Mouse (Mus musculus) brain, adult 10 weeks (tissue): Measurements from ENCODE around the gene Crim1. TPM values are rescaled to one million over a fixed set of nuclear protein-coding genes. Genes with fewer than 3 reads are reported as not detected.

Experiments used
- polyA plus RNA-seq: library from polyadenylated mRNA; stranded (reverse); fragments of 350-450 nt; fragmentation: Illumina TruSeq; extraction: RNeasy Lipid Tissue Mini Kit (QIAGEN cat#74804); gene quantifications from one replicate; pipeline ENCODE4 v1.2.3, GENCODE M21; 2015; ENCODE audit warnings: low read depth, low replicate concordance

Crim1 gene
- polyA plus RNA-seq: 33.1 TPM

DNA sequence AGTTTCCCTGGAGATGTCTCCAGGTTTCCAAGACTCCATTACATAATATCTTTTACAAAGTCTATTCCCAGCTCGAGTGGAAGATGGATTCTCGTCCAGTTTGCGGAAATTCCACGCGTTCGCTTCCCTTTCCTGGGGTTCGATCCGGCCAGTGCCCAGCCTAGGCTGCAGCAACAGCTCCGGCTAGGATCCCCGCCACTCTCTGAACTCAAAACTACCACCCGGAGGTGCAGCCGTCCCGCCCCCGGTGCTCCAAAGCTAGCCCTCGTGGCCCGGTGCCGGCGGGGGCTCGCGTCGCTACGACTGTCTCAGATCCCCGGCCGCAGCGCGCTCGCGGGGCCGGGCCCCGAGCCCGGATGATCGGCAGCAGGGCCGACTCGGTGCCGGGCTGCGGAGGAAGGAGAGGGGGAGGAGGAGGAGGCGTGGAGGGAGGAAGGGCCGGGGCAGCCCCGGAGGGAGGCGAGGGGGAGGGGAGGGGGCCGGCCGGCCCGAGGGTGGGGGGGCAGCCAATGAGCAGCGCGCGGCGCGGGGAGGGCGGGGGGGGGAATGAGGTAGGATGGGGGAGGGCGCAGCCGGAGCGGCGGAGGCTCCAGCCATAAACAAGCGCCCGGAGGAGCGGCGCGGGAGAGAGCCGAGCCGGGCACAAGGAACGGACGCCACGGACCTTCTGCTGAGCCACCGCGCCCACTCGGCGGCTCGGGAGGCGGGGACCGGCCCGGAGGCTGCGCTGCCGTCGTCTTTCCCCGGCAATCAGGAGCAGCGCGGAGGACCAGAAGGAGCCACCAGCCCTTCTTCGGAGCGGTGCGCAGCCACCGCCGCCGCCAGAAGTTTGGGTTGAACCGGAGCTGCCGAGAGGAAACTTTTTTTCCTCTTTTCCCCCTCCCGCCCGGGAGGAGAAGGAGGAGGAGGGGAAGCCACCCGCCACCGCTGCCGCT, at the start of gene Crim1:
TSS of gene Crim1 (plus strand) at position 623 of the 935 bp plus-strand sequence.

DNA sequence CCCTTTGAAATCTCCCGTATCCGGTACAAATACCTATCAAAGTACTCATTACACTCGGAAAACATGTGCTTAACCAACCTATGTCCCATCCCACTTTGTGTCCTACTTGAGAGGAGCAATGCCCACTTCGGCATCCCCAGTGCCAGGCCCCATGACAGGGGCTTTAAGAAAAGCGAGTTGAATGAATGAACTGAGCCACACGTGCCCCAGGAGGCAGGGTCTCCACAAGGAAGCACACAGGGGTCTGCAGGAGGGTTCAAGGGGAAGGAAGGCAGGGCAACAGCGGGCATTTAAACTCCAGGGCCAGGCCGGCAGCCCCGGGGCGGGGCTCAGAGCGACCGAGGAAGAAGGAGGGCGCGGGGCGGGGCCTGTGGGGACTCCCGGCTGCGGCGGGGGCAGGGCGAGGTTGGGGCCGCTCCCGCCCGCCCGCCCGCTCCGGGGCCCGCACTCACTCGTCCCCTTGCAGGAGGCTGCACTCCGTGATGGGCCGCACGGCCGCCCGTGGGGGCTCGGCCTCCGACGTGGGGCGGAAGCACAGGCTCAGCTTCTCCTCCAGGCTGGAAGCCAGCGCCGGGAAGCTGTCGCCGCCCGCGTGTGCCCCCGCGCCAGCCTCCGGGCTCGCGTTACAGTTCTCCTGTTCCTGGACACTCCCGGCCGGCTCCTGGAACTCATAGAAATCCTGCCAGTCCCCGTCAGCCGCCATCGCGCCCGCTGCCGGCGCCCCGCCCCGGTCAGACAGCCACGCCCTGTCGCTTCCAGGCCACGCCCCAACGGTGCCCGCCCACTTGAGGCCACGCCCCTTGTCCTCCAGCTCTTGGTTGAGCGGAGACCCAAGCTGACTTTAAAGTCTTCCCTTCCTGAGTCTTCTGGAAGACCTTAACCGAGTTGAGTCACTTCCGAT, 217.6 kb downstream of the Crim1 start, which contains the start of gene Fez2:
TSS of gene Fez2 (minus strand) at position 772 of the 901 bp plus-strand sequence.

Other genes starting within 250 kb of the Crim1 start
- 48.5 TPM for gene Fez2, start 217.9 kb downstream of the Crim1 start, polyA plus RNA-seq